In the genomic region with DNA sequence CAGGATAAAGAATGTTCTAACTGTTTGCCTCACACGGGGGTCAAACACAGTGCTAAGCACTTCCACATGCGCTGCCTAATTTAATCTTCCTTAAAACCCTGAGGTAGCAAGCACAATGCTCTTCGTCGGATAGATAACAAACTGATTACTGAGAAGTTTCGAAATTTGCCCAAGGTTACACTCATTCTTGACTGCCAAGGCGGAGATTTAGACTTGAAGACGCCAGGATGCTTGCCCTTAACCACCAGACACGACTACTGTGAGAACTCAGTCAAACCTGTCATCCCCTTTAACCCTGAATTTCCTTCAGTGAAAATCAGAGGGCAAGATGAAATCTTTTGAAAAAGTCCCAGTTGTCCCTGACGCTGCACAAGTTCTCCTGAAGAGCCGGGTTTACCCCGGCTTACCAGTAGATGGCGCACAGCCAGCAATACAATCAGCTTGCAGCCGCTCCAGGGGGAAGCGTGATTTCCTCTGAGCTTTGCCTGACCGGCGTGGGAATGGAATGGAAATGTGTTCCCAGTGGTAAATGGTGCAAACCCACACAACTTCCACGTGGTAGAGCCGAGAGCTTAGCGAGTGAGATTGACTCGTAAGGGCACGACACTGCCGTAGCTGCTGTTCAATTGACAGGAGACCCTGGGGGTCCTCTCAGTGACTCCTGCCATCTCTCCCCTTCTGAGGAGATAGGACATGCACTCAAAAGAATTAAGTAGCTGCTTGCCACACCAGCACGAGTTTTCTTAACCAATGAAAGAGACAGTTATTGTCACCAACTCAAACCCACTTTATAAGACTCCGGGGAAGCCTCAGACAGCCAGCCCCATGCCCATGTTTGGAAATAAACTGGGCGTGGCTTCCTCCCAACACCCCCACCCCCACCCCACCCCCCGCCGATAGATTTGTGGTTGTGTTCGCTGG, we compare ENCODE assay signal across 8 mouse cellular contexts. TPM values are rescaled to one million over a fixed set of nuclear protein-coding genes. Genes with fewer than 3 reads are reported as not detected.
DNase-seq lines count a peak whose midpoint lies in the region; ATAC-seq and TF ChIP-seq lines count a peak whose summit lies in the region.

No protein-coding gene starts in this region.

- peaks cover 62% of the 10 kb centered on the region for H3K27me3 ChIP-seq in G1E (ENCODE audit: insufficient read depth, low read length)
- no peaks in the 10 kb centered on the region for H3K27me3 ChIP-seq in forebrain, embryonic 16.5 days (replicated peaks; ENCODE audit: control insufficient read depth, insufficient read depth, low read length)

- H3K4me3 ChIP-seq in G1E (ENCODE audit: low read depth, low read length): peak overlapping the region; percentile 36; the same call in 1 of the 2 replicates
- peak overlapping the region; percentile 34 for H3K4me3 ChIP-seq in forebrain, embryonic 16.5 days (replicated peaks; ENCODE audit: low read length)

- no peak; the same call in 1 of the 2 replicates for ATAC-seq in G1E (ENCODE audit: extremely low read depth, insufficient number of reproducible peaks, low FRiP score, poor library complexity, severe bottlenecking)
- ATAC-seq in forebrain, embryonic 16.5 days: peak; percentile 80
- ATAC-seq in neutrophil, adult 5-6 weeks (ENCODE audit: extremely low read depth, insufficient number of reproducible peaks, low FRiP score, poor library complexity, severe bottlenecking): peak; percentile 69

- peak overlapping the region; percentile 61 for H3K4me2 ChIP-seq in forebrain, embryonic 16.5 days (ENCODE audit: low read length)

- no peaks in the 10 kb centered on the region for H3K9me3 ChIP-seq in G1E (replicated peaks)
- no peaks in the 10 kb centered on the region for H3K9me3 ChIP-seq in forebrain, embryonic 16.5 days (ENCODE audit: control insufficient read depth, low read length)

- WGBS in forebrain, embryonic 16.5 days: 13% methylated on average over 28 of the region's 28 CpGs

- peak; percentile 57 for DNase-seq in G1E (ENCODE audit: low spot score)
- DNase-seq in cerebellum, adult 11-12 months: peak; percentile 54
- peak; percentile 83 to 84 for DNase-seq in heart, postnatal 36 days
- peak; percentile 77 to 90 for DNase-seq in layer of hippocampus, adult 18-20 months (ENCODE audit: low spot score in 2 of 2)
- DNase-seq in lung, adult 18-20 months: peak; percentile 81 to 89
- peak; percentile 78 for DNase-seq in testis, postnatal 14 days (ENCODE audit: low spot score)

- H3K27ac ChIP-seq in forebrain, embryonic 16.5 days (ENCODE audit: low read length): no peak overlapping the region

- H3K36me3 ChIP-seq in G1E (replicated peaks): no peaks in the 10 kb centered on the region
- no peaks in the 10 kb centered on the region for H3K36me3 ChIP-seq in forebrain, embryonic 16.5 days (ENCODE audit: control insufficient read depth, insufficient read depth)

- intact Hi-C loops in heart, postnatal 36 days (cut with DNase I): loop anchor here (10.0 kb wide), 1 partner anchor 560 kb away; no protein-coding TSS in a partner anchor

- peaks cover 46% of the 10 kb centered on the region for H3K4me1 ChIP-seq in G1E (ENCODE audit: insufficient read depth, low read depth, low read length)
- peaks cover 9% of the 10 kb centered on the region for H3K4me1 ChIP-seq in forebrain, embryonic 16.5 days (replicated peaks; ENCODE audit: control insufficient read depth, insufficient read depth, low read length)

- peak overlapping the region; percentile 39; the same call in 1 of the 2 replicates for H3K9ac ChIP-seq in forebrain, embryonic 16.5 days (replicated peaks; ENCODE audit: low read depth, low read length)

- TF ChIP-seq CTCF in G1E (IDR thresholded peaks at IDR 0.05; ENCODE audit: low read depth, low read length): peak; percentile 96

RNA-seq across cellular contexts. Expression of a gene that starts 38.3 kb away (rescaled TPM):
- total RNA-seq in G1E (2014; fragmentation: Nextera tagmentation): not detected in 2 replicates
- 0.81 and 0.98 TPM in 2 replicates for total RNA-seq in G1E (2017)
- polyA plus RNA-seq in G1E (2012): not detected in 2 replicates
- polyA plus RNA-seq in forebrain, embryonic 16.5 days (2015; fragmentation: Nextera tagmentation; extraction: Ambion mirVana): 195 and 201 TPM in 2 replicates
- 1 to 10 TPM; 5.1 to 5.8 TPM for total RNA-seq in heart, postnatal 36 days (2021)
- 100 to 1,000 TPM; 438 to 456 TPM for total RNA-seq in layer of hippocampus, adult 18-20 months (2021)
- 0.93 and 2.1 TPM in 2 replicates for total RNA-seq in neutrophil, adult 5-6 weeks (2017)

Comparison
In these comparisons a context has a peak if more than half of its experiments do, and no peak if none do; other contexts are left out.
1. RNA of a gene that starts 38.3 kb away (total RNA-seq): 438 to 456 TPM in layer of hippocampus, adult 18-20 months; 5.1 to 5.8 TPM in heart, postnatal 36 days, 0.81 to 0.98 TPM in G1E and 0.93 to 2.1 TPM in neutrophil, adult 5-6 weeks; every median in the first group is over 10 times any median in the second.
2. Peak in every context shown above with its lines, with median percentiles within 50 percentile points of each other: DNase-seq.